Mouse (Mus musculus): ENCODE measurements around the gene Gm45521.

DNA sequence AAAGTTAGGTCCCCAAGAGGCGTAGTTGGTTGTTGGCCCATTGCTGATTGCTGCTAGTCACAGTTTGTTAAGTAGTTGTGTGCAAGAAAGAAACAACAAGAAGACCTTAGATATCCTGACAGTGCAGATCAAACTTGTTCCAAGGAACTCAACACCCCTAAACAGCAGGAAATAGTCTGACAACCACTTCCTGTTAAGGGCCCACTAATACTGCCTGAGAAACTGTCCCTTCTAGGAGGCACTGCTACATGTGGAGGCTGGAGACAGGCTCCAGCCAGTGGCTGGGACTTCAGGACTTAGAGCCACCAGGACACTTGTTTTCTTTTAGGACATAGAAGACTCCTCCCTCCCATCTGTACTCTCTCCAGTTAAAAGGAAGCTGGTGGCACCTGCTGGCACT is 20.4 kb downstream of the Gm45521 start:
- TF ChIP-seq MAFK (IDR thresholded peaks at IDR 0.05; ENCODE audit: insufficient read depth, low read depth, low read length) (no peak), CHD2 (IDR thresholded peaks at IDR 0.05; ENCODE audit: low read depth, low read length) (no peak), HCFC1 (IDR thresholded peaks at IDR 0.05; ENCODE audit: borderline replicate concordance, insufficient read depth, low read length) (no peak)

Measured in ES-E14 (cell line).